Mouse (Mus musculus) ES-Bruce4 (cell line): ENCODE measurements around the gene Gal3st3.

Experiments
- CTCF ChIP-seq: IDR thresholded peaks from one replicate; pipeline ENCODE4 v1.8.1; 2011; ENCODE audit warnings: low read depth, low read length
- EP300 ChIP-seq: IDR thresholded peaks from 2 replicates; pipeline ENCODE4 v1.6.1; 2011; ENCODE audit warnings: low read depth, low read length; ENCODE audit not compliant: insufficient read depth
- POLR2A ChIP-seq: IDR thresholded peaks from one replicate; pipeline ENCODE4 v1.8.1; 2011; ENCODE audit warnings: low read length; ENCODE audit not compliant: insufficient read depth

DNA sequence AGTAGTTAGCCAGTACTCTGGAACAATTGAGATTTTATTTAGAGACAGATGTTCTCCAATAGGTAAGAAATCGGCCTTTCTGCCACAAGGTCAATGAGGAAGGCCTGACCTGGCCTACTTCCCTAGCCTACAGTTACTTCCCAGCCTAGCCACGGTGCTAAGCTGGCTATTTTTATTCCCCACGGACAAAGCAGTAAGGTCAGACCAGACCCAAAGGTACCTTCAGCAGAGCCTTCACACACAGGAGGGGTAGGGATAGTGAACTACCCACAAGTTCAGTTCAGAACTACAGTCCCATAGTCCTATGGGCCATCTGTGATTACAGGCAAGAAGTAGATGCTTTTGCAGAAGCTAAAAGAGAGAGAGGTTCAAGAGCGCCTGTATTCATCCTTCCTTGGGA, 24.2 kb upstream of the Gal3st3 start:
- no peak for TF ChIP-seq POLR2A
- no peak for TF ChIP-seq CTCF
- TF ChIP-seq EP300 = no peak
